ENCODE assay signal across 23 mouse cellular contexts in the genomic region with DNA sequence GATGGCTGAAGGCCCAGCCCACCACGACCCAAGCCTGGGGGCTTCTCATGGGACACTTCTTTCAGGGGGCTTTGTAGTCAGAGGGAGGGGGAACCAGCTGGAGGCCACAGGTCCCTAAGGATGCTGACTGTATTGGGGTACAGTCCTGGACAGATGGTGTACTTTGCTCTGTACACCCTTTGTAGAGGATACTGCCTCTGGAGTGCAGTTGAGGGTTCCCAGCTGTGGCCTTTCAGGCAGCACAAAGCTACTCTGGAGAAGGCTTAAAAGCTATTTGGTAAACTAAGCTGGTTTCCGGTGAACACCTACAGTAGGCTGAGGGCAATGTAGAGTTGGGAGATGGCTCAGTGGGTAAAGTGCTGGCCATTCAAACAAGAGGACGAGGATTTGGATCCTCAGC.
A peak's percentile ranks its signal among the peaks of the same experiment; 100 is the strongest.
DNase-seq lines count a peak whose midpoint lies in the region; ATAC-seq and TF ChIP-seq lines count a peak whose summit lies in the region.
"Had no signal": no experiment of that assay in that cellular context is flagged by ENCODE, and none has a peak within 500 bp of the region (broad histone marks: within the 10 kb centered on the region; RNA-seq: fewer than 3 reads in every experiment).

No protein-coding gene starts in this region.

- 37% methylated on average over 3 of the region's 3 CpGs for WGBS in hindbrain, embryonic 12.5 days
- WGBS in hindbrain, embryonic 13.5 days = 52% methylated on average over 3 of the region's 3 CpGs
- 51% methylated on average over 3 of the region's 3 CpGs for WGBS in midbrain, embryonic 12.5 days
- 60% methylated on average over 3 of the region's 3 CpGs for WGBS in midbrain, postnatal 0 days
- WGBS in intestine, embryonic 16.5 days = 52% methylated on average over 3 of the region's 3 CpGs

- ATAC-seq in hindbrain, embryonic 12.5 days (ENCODE audit: low FRiP score) = peak; percentile 35; the same call in 1 of the 2 replicates
- ATAC-seq in hindbrain, embryonic 13.5 days (ENCODE audit: low FRiP score) = no peak
- ATAC-seq in midbrain, embryonic 12.5 days (ENCODE audit: low FRiP score, low read depth) = 0 out of 2 replicates have a peak, but pooled peaks have one; percentile 34
- ATAC-seq in midbrain, postnatal 0 days (ENCODE audit: low FRiP score) = no peak
- ATAC-seq in intestine, embryonic 16.5 days = no peak
- ATAC-seq: forebrain, embryonic 16.5 days; hindbrain, embryonic 16.5 days; midbrain, embryonic 15.5 days had no signal

- H3K27me3 ChIP-seq in hindbrain, embryonic 12.5 days = no peaks in the 10 kb centered on the region
- H3K27me3 ChIP-seq in hindbrain, embryonic 13.5 days = no peaks in the 10 kb centered on the region
- H3K27me3 ChIP-seq in midbrain, embryonic 12.5 days = no peaks in the 10 kb centered on the region
- no peaks in the 10 kb centered on the region for H3K27me3 ChIP-seq in midbrain, postnatal 0 days (ENCODE audit: insufficient read depth, low read length)
- H3K27me3 ChIP-seq in intestine, embryonic 16.5 days (replicated peaks; ENCODE audit: control insufficient read depth, insufficient read depth, low read length) = no peaks in the 10 kb centered on the region
- H3K27me3 ChIP-seq: heart, embryonic 15.5 days; midbrain, embryonic 15.5 days; neural tube, embryonic 15.5 days had no signal

- peaks cover 43% of the 10 kb centered on the region for H3K4me1 ChIP-seq in hindbrain, embryonic 12.5 days
- H3K4me1 ChIP-seq in hindbrain, embryonic 13.5 days (replicated peaks) = peaks cover 47% of the 10 kb centered on the region
- peaks cover 39% of the 10 kb centered on the region for H3K4me1 ChIP-seq in midbrain, embryonic 12.5 days
- H3K4me1 ChIP-seq in midbrain, postnatal 0 days (ENCODE audit: insufficient read depth, low read length) = peaks cover 10% of the 10 kb centered on the region
- H3K4me1 ChIP-seq in intestine, embryonic 16.5 days (ENCODE audit: control insufficient read depth, insufficient read depth, low read length) = peaks cover 31% of the 10 kb centered on the region

- no peaks in the 10 kb centered on the region for H3K9me3 ChIP-seq in hindbrain, embryonic 12.5 days (replicated peaks)
- no peaks in the 10 kb centered on the region for H3K9me3 ChIP-seq in hindbrain, embryonic 13.5 days
- no peaks in the 10 kb centered on the region for H3K9me3 ChIP-seq in midbrain, embryonic 12.5 days
- no peaks in the 10 kb centered on the region for H3K9me3 ChIP-seq in midbrain, postnatal 0 days (ENCODE audit: low read length)
- no peaks in the 10 kb centered on the region for H3K9me3 ChIP-seq in intestine, embryonic 16.5 days (ENCODE audit: control insufficient read depth, low read length)
- H3K9me3 ChIP-seq: heart, embryonic 15.5 days; midbrain, embryonic 15.5 days; neural tube, embryonic 15.5 days had no signal

- no peak for TF ChIP-seq CTCF in midbrain, postnatal 0 days (IDR thresholded peaks at IDR 0.05)

- no peak overlapping the region for H3K4me3 ChIP-seq in hindbrain, embryonic 12.5 days
- H3K4me3 ChIP-seq in hindbrain, embryonic 13.5 days = no peak overlapping the region
- no peak overlapping the region for H3K4me3 ChIP-seq in midbrain, embryonic 12.5 days
- H3K4me3 ChIP-seq in midbrain, postnatal 0 days (ENCODE audit: low read depth, low read length) = no peak overlapping the region
- no peak overlapping the region for H3K4me3 ChIP-seq in intestine, embryonic 16.5 days (ENCODE audit: low read length)
- H3K4me3 ChIP-seq: heart, embryonic 15.5 days; midbrain, embryonic 15.5 days; myocyte; neural tube, embryonic 15.5 days had no signal

- H3K36me3 ChIP-seq in hindbrain, embryonic 12.5 days = no peaks in the 10 kb centered on the region
- no peaks in the 10 kb centered on the region for H3K36me3 ChIP-seq in hindbrain, embryonic 13.5 days
- no peaks in the 10 kb centered on the region for H3K36me3 ChIP-seq in midbrain, embryonic 12.5 days
- H3K36me3 ChIP-seq in midbrain, postnatal 0 days (ENCODE audit: insufficient read depth, low read length) = no peaks in the 10 kb centered on the region
- H3K36me3 ChIP-seq in intestine, embryonic 16.5 days (ENCODE audit: control insufficient read depth, insufficient read depth, low read length) = no peaks in the 10 kb centered on the region
- H3K36me3 ChIP-seq: heart, embryonic 15.5 days; midbrain, embryonic 15.5 days; neural tube, embryonic 15.5 days had no signal

- DNase-seq in midbrain, postnatal 0 days (ENCODE audit: low spot score) = no peak
- DNase-seq in lung, postnatal 36 days = peak; percentile 38
- no peak for DNase-seq in layer of hippocampus, adult 11-12 months (ENCODE audit: low spot score)
- no peak for DNase-seq in urinary bladder, adult 18-20 months (ENCODE audit: low spot score in 2 of 2)
- DNase-seq: adrenal gland, adult 2 months; cerebellum, adult 11-12 months; cerebellum, postnatal 10 days; gastrocnemius, postnatal 25 days; heart, postnatal 36 days; kidney, adult 2 months; kidney, postnatal 25 days; layer of hippocampus, postnatal 36 days; thymus, postnatal 14 days had no signal

- 0 out of 2 replicates have a peak overlapping the region, but pooled peaks have one; percentile 40 for H3K27ac ChIP-seq in hindbrain, embryonic 12.5 days
- no peak overlapping the region for H3K27ac ChIP-seq in hindbrain, embryonic 13.5 days
- peak overlapping the region; percentile 26; the same call in 1 of the 2 replicates for H3K27ac ChIP-seq in midbrain, embryonic 12.5 days (replicated peaks)
- no peak overlapping the region for H3K27ac ChIP-seq in midbrain, postnatal 0 days (ENCODE audit: low read depth, low read length)
- H3K27ac ChIP-seq in intestine, embryonic 16.5 days (ENCODE audit: low read length) = peak overlapping the region; percentile 3; the same call in 1 of the 2 replicates
- H3K27ac ChIP-seq: heart, embryonic 15.5 days; midbrain, embryonic 15.5 days; neural tube, embryonic 15.5 days had no signal

- no peak overlapping the region for H3K9ac ChIP-seq in hindbrain, embryonic 12.5 days
- no peak overlapping the region for H3K9ac ChIP-seq in hindbrain, embryonic 13.5 days
- no peak overlapping the region for H3K9ac ChIP-seq in midbrain, embryonic 12.5 days (replicated peaks)
- no peak overlapping the region for H3K9ac ChIP-seq in midbrain, postnatal 0 days (replicated peaks; ENCODE audit: low read length, poor library complexity, severe bottlenecking)
- H3K9ac ChIP-seq in intestine, embryonic 16.5 days (ENCODE audit: low read depth, low read length) = no peak overlapping the region
- H3K9ac ChIP-seq: heart, embryonic 15.5 days; midbrain, embryonic 15.5 days; neural tube, embryonic 15.5 days had no signal

- H3K4me2 ChIP-seq in hindbrain, embryonic 12.5 days (replicated peaks) = no peak overlapping the region
- H3K4me2 ChIP-seq in hindbrain, embryonic 13.5 days = no peak overlapping the region
- H3K4me2 ChIP-seq in midbrain, embryonic 12.5 days (replicated peaks) = no peak overlapping the region
- H3K4me2 ChIP-seq in midbrain, postnatal 0 days (ENCODE audit: low read depth, low read length, poor library complexity, severe bottlenecking) = no peak overlapping the region
- H3K4me2 ChIP-seq in intestine, embryonic 16.5 days (ENCODE audit: low read depth, low read length) = no peak overlapping the region
- H3K4me2 ChIP-seq: heart, embryonic 15.5 days; midbrain, embryonic 15.5 days; neural tube, embryonic 15.5 days had no signal

Comparison
In these comparisons a context has a peak if more than half of its experiments do, and no peak if none do; other contexts are left out.
1. ATAC-seq: peak in hindbrain, embryonic 12.5 days (single experiment) and midbrain, embryonic 12.5 days (single experiment); none in hindbrain, embryonic 13.5 days (single experiment), midbrain, postnatal 0 days (single experiment) and intestine, embryonic 16.5 days (single experiment).
2. H3K27ac ChIP-seq: peak in hindbrain, embryonic 12.5 days (single experiment), midbrain, embryonic 12.5 days (single experiment) and intestine, embryonic 16.5 days (single experiment); none in hindbrain, embryonic 13.5 days (single experiment) and midbrain, postnatal 0 days (single experiment).